Mouse (Mus musculus): ENCODE results near the gene Vwa7.
"Not testable (repeated sequence)": the region's sequence is repeated elsewhere in the genome, so short reads cannot be mapped to it uniquely, and the experiment has no call there.

DNA sequence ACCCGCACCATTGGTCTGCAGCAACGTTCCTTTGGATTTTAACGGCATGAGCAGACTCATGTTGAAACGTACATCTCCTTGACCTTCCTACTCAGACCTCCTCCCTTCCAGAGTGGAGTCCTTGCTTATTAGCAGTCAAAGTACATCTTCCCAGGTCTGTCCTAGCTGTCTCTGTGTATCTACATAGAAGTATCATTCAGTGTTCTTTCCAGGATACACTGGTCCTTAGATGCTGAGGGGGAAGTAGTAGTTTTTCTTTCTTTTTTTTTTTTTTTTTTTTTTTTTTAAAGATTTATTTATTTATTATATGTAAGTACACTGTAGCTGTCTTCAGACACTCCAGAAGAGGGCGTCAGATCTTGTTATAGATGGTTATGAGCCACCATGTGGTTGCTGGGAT lies 10.5 kb upstream of the Vwa7 start:
- TF ChIP-seq CTCF (IDR thresholded peaks at IDR 0.05 in 2 of 3, conservative IDR thresholded peaks at IDR 0.05 in 1 of 3; ENCODE audit: control insufficient read depth in 1 of 3, insufficient read depth in 1 of 3, low read depth in 2 of 3, low read length in 3 of 3, poor library complexity in 1 of 3, severe bottlenecking in 1 of 3); RAD21 (IDR thresholded peaks at IDR 0.05; ENCODE audit: low read depth, low read length); MXI1 (IDR thresholded peaks at IDR 0.05; ENCODE audit: low read depth, low read length); POLR2A (IDR thresholded peaks at IDR 0.05; ENCODE audit: control insufficient read depth in 1 of 2, insufficient read depth in 1 of 2, low read depth in 1 of 2, low read length in 2 of 2, poor library complexity in 1 of 2); CHD1 (IDR thresholded peaks at IDR 0.05; ENCODE audit: low read depth, low read length); GATA1 (IDR thresholded peaks at IDR 0.05; ENCODE audit: low read depth, low read length); TBP (IDR thresholded peaks at IDR 0.05; ENCODE audit: low read depth, low read length); EP300 (IDR thresholded peaks at IDR 0.05; ENCODE audit: low read depth in 1 of 2, low read length in 2 of 2); E2F4 (IDR thresholded peaks at IDR 0.05; ENCODE audit: borderline replicate concordance, low read depth, low read length); NRF1 (IDR thresholded peaks at IDR 0.05; ENCODE audit: insufficient read depth, low read depth, low read length, poor library complexity, severe bottlenecking); MAZ (IDR thresholded peaks at IDR 0.05; ENCODE audit: low read depth, low read length); MAFK (IDR thresholded peaks at IDR 0.05; ENCODE audit: borderline replicate concordance, low read depth, low read length): not testable (repeated sequence)

Measured in MEL (cell line).